Mouse (Mus musculus) hindbrain, postnatal 0 days (tissue): Measurements from ENCODE around the gene Tmc6. TPM values are rescaled to one million over a fixed set of nuclear protein-coding genes. Genes with fewer than 3 reads are reported as not detected.

Source experiments
- ATAC-seq: fragments of 200-750 bp; cut with Nextera tagmentation; 2 replicates; pipeline ENCODE4 v1.8.0; 2017; ENCODE audit warnings: mild to moderate bottlenecking, moderate TSS enrichment, moderate library complexity
- DNase-seq: peaks from one replicate; pipeline ENCODE4 v3.0.0-alpha.2; 2015; ENCODE audit warnings: low spot score
- H3K27ac ChIP-seq: fragments of 300-500 bp; sonication (generic); 2 replicates; pipeline ENCODE4 v1.5.1; 2014; ENCODE audit warnings: mild to moderate bottlenecking
- H3K27me3 ChIP-seq: fragments of 300-500 bp; sonication (generic); 2 replicates; pipeline ENCODE4 v1.6.1; 2014; ENCODE audit warnings: low read length, mixed read lengths; ENCODE audit not compliant: insufficient read depth
- H3K36me3 ChIP-seq: fragments of 300-500 bp; sonication (generic); 2 replicates; pipeline ENCODE4 v1.6.1; 2014; ENCODE audit warnings: low read length, mixed read lengths; ENCODE audit not compliant: insufficient read depth
- H3K4me1 ChIP-seq: fragments of 300-500 bp; sonication (generic); 2 replicates; pipeline ENCODE4 v1.6.1; 2014; ENCODE audit warnings: antibody characterized with exemption, low read length, mixed read lengths; ENCODE audit not compliant: insufficient read depth
- H3K4me2 ChIP-seq: fragments of 300-500 bp; sonication (generic); 2 replicates; pipeline ENCODE4 v1.6.1; 2014; ENCODE audit warnings: low read depth, mild to moderate bottlenecking, low read length, moderate library complexity, mixed read lengths
- H3K4me3 ChIP-seq: fragments of 300-500 bp; sonication (generic); 2 replicates; pipeline ENCODE4 v1.5.1; 2014; ENCODE audit warnings: low read length
- H3K9ac ChIP-seq: fragments of 300-500 bp; sonication (generic); replicated peaks from 2 replicates; pipeline ENCODE4 v1.6.1; 2014; ENCODE audit warnings: mild to moderate bottlenecking, low read length, moderate library complexity, mixed read lengths
- H3K9me3 ChIP-seq: fragments of 300-500 bp; sonication (generic); 2 replicates; pipeline ENCODE4 v1.6.1; 2016; ENCODE audit warnings: low read length, mixed read lengths
- CTCF ChIP-seq: IDR thresholded peaks from 2 replicates; pipeline ENCODE4 v1.5.1; 2016; ENCODE audit warnings: antibody characterized with exemption, control low read depth, low read depth
- WGBS: fragments of 180-500 bp; shearing (Covaris S2); extraction: QIAGEN DNeasy Blood & Tissue Kit; methylation state at CpG from one replicate; pipeline ENCODE4 v1.1.7; 2014; 5-methylcytosine and 5-hydroxymethylcytosine counted together
- polyA plus RNA-seq: library from polyadenylated mRNA; unstranded; fragments of >200 nt; fragmentation: Nextera tagmentation; extraction: Ambion mirVana; gene quantifications from 2 replicates; pipeline ENCODE4 v1.2.1, GENCODE M21; 2015
- total RNA-seq: library from RNA; depleted of rRNA; stranded (reverse); fragments of >200 nt; gene quantifications from 2 replicates; pipeline ENCODE4 v1.2.3, GENCODE M21; 2014

Gene Tmc6
- total and polyA plus RNA-seq, 2 experiments from 2014 or later = 3.2 to 4.7 TPM

GRCm38 (mm10) chr11:117769683-117770047 is 12.3 kb downstream of the Tmc6 start:
- ATAC-seq (no peak), DNase-seq (peak; percentile 19)
- WGBS = 49% methylated on average over 7 of the region's 7 CpGs
- Histone ChIP-seq H3K4me1 (peaks cover 7% of the 10 kb centered on the region; the same call in 1 of the 2 replicates), H3K9ac (no peak overlapping the region), H3K27me3 (no peaks in the 10 kb centered on the region), H3K9me3 (no peaks in the 10 kb centered on the region), H3K36me3 (no peaks in the 10 kb centered on the region), H3K27ac (0 out of 2 replicates have a peak overlapping the region, but pooled peaks have one; percentile 48), H3K4me3 (no peak overlapping the region), H3K4me2 (no peak overlapping the region)
- TF ChIP-seq CTCF = no peak

GRCm38 (mm10) chr11:117768725-117769682 is 13.0 kb downstream of the Tmc6 start:
- Histone ChIP-seq H3K27ac (peak overlapping the region; percentile 48; the same call in 1 of the 2 replicates), H3K4me3 (no peak overlapping the region), H3K36me3 (peaks cover 2% of the 10 kb centered on the region; the same call in 1 of the 2 replicates), H3K27me3 (no peaks in the 10 kb centered on the region), H3K4me2 (no peak overlapping the region), H3K4me1 (peaks cover 7% of the 10 kb centered on the region; the same call in 1 of the 2 replicates), H3K9me3 (no peaks in the 10 kb centered on the region), H3K9ac (no peak overlapping the region)
- no peak for TF ChIP-seq CTCF
- DNase-seq (peak; percentile 50), ATAC-seq (no peak)
- 62% methylated on average over 20 of the region's 20 CpGs for whole genome bisulfite sequencing

GRCm38 (mm10) chr11:117766275-117766674 is 15.7 kb downstream of the Tmc6 start:
- TF ChIP-seq CTCF = no peak
- H3K9ac ChIP-seq = no peak overlapping the region
- no peak overlapping the region for H3K4me3 ChIP-seq
- 86% methylated on average over 3 of the region's 3 CpGs for WGBS
- no peaks in the 10 kb centered on the region for H3K9me3 ChIP-seq
- peaks cover 15% of the 10 kb centered on the region; the same call in 1 of the 2 replicates for H3K36me3 ChIP-seq
- H3K27me3 ChIP-seq = no peaks in the 10 kb centered on the region
- peaks cover 7% of the 10 kb centered on the region; the same call in 1 of the 2 replicates for H3K4me1 ChIP-seq
- no peak overlapping the region for H3K4me2 ChIP-seq
- ATAC-seq = no peak
- DNase-seq = no peak
- no peak overlapping the region for H3K27ac ChIP-seq

GRCm38 (mm10) chr11:117765361-117765760 is 16.6 kb downstream of the Tmc6 start:
- ATAC-seq (peak; percentile 6; the same call in 1 of the 2 replicates), DNase-seq (no peak)
- WGBS = 92% methylated on average over 5 of the region's 5 CpGs
- H3K4me2 ChIP-seq = no peak overlapping the region
- no peaks in the 10 kb centered on the region for H3K9me3 ChIP-seq
- no peak overlapping the region for H3K27ac ChIP-seq
- peaks cover 15% of the 10 kb centered on the region; the same call in 1 of the 2 replicates for H3K36me3 ChIP-seq
- TF ChIP-seq CTCF = no peak
- H3K27me3 ChIP-seq = no peaks in the 10 kb centered on the region
- no peak overlapping the region for H3K4me3 ChIP-seq
- no peak overlapping the region for H3K9ac ChIP-seq
- H3K4me1 ChIP-seq = peaks cover 7% of the 10 kb centered on the region; the same call in 1 of the 2 replicates

DNA sequence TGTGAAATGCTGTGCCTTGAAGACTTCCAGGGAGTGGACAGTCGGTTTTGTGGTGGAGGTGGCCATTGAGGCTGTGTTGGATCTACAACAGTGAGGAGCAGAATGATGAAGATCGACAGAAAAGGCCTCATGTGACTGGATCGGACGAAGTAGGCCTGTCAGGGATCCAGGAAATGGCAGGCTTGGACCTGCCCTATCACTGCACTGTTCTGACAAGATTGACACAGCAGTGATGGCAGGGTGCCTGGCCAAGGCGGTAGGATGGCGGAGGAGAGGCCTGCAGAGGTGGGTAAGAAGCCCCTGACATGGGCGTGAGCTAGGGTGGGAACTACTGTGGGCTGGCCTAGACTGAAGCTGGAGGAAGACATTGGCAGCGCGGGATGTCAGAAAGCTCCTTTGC is 17.7 kb downstream of the Tmc6 start:
- 89% methylated on average over 9 of the region's 9 CpGs for WGBS
- peaks cover 20% of the 10 kb centered on the region; the same call in 1 of the 2 replicates for H3K36me3 ChIP-seq
- peaks cover 3% of the 10 kb centered on the region; the same call in 1 of the 2 replicates for H3K4me1 ChIP-seq
- no peak overlapping the region for H3K4me2 ChIP-seq
- no peak overlapping the region for H3K9ac ChIP-seq
- H3K9me3 ChIP-seq = no peaks in the 10 kb centered on the region
- H3K4me3 ChIP-seq = no peak overlapping the region
- no peak for DNase-seq
- no peak overlapping the region for H3K27ac ChIP-seq
- no peak for TF ChIP-seq CTCF
- no peak for ATAC-seq
- no peaks in the 10 kb centered on the region for H3K27me3 ChIP-seq

DNA sequence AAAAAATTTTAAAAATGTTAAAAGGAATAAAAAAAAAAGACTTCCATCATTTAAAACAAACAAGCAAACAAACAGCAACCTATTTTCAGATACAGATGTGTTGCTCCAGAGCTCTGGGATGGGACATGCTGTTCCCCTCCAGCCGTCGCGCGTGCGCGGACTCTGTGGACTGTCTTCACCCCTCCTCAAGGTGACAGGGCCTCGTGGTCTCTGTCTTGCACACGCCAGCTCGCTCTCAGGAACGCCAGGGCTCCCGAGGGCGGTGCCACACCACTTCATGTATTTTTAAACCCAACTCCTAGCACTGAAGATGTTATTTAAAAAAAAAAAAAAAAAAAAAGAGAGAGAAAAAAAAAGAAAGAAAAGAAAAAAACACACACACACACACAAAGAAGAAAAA is 19.8 kb downstream of the Tmc6 start:
- no peak overlapping the region for H3K27ac ChIP-seq
- no peak overlapping the region for H3K9ac ChIP-seq
- no peaks in the 10 kb centered on the region for H3K4me1 ChIP-seq
- H3K36me3 ChIP-seq = peaks cover 41% of the 10 kb centered on the region
- 82% methylated on average over 12 of the region's 12 CpGs for WGBS
- TF ChIP-seq CTCF = no peak
- no peak overlapping the region for H3K4me3 ChIP-seq
- H3K27me3 ChIP-seq = no peaks in the 10 kb centered on the region
- no peaks in the 10 kb centered on the region for H3K9me3 ChIP-seq
- no peak for DNase-seq
- ATAC-seq = no peak
- no peak overlapping the region for H3K4me2 ChIP-seq
